Mouse (Mus musculus) macrophage (primary cell): ENCODE results near the gene Exph5. TPM values are rescaled to one million over a fixed set of nuclear protein-coding genes. Genes with fewer than 3 reads are reported as not detected.

Experiments
- H3K27ac ChIP-seq: fragments of 350-480 bp; formaldehyde crosslinking; 2 replicates; pipeline ENCODE4 v1.9.0; 2021
- H3K36me3 ChIP-seq: fragments of 350-480 bp; formaldehyde crosslinking; 2 replicates; pipeline ENCODE4 v1.9.0; 2021; ENCODE audit errors: inconsistent target
- H3K4me3 ChIP-seq: fragments of 350-480 bp; formaldehyde crosslinking; 2 replicates; pipeline ENCODE4 v1.9.0; 2021; ENCODE audit errors: inconsistent target
- H3K79me2 ChIP-seq: fragments of 350-480 bp; formaldehyde crosslinking; 2 replicates; pipeline ENCODE4 v1.9.0; 2021; ENCODE audit errors: inconsistent target
- WGBS: methylation state at CpG from one replicate; pipeline ENCODE4 v1.1.7; 2026; ENCODE audit warnings: inconsistent platforms; ENCODE audit not compliant: missing documents; 5-methylcytosine and 5-hydroxymethylcytosine counted together
- polyA plus RNA-seq: library from polyadenylated mRNA; stranded (reverse); fragments of 250-400 nt; gene quantifications from 3 replicates; pipeline ENCODE4 v1.2.4, GENCODE M21; 2018; ENCODE audit warnings: inconsistent platforms

Gene Exph5
- polyA plus RNA-seq, 1 experiment from 2014 or later, result not detected

GRCm38 (mm10) chr9:53375907-53376306 lies 74.4 kb downstream of the Exph5 start:
- 56% methylated on average over 4 of the region's 4 CpGs for WGBS
- no peak overlapping the region for H3K4me3 ChIP-seq
- H3K27ac ChIP-seq, result no peak overlapping the region
- no peaks in the 10 kb centered on the region for H3K79me2 ChIP-seq
- H3K36me3 ChIP-seq, result no peaks in the 10 kb centered on the region

- H3K36me3 ChIP-seq, result no peaks in the 10 kb centered on the region
- H3K79me2 ChIP-seq, result no peaks in the 10 kb centered on the region
- WGBS, result 93% methylated on average over 13 of the region's 13 CpGs
- H3K27ac ChIP-seq, result no peak overlapping the region
- no peak overlapping the region for H3K4me3 ChIP-seq
Observed at GRCm38 (mm10) chr9:53376820-53377219, 75.3 kb downstream of the Exph5 start.

DNA sequence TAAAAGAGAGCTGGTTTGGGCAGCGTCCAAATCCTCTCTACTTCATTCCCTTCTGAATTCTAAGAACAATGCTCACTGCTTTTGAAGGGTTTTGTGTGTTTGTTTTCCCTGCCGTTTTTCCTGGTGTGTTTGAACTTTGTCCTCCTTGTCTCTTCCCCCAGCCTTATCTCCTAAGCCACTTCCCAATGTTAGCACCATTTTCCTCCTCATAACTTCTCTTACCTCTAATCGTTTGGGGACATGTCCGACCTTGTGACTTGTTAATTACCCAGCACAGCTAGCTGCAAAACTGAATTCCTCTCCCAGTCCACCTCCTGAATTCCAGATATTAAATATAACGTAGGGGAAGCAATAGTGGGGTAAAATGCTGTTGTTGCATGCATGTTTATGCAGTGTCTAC lies 76.1 kb downstream of the Exph5 start:
- H3K36me3 ChIP-seq, result no peaks in the 10 kb centered on the region
- no peak overlapping the region for H3K27ac ChIP-seq
- H3K4me3 ChIP-seq, result no peak overlapping the region
- WGBS, result 78% methylated on average over 5 of the region's 5 CpGs
- H3K79me2 ChIP-seq, result no peaks in the 10 kb centered on the region

DNA sequence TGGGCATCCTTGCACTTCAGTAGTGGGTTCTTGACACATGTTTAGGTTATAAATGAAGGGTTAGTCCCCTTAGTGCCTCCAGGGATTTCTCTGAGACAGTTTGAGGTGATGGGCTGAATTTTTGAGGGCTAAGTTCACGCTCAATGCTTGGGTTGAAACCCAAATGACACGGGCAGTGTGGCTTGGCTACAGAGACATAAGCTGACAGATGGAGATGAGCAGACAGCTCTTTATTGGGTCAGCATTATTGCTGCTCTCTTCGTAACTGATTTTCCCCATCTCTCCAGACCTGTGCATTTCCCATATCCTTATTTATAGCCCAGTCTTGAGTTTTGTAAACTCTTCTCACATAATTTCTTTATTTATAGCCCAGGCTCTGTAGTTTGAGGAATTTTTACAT lies 76.7 kb downstream of the Exph5 start:
- Histone ChIP-seq H3K36me3 (no peaks in the 10 kb centered on the region), H3K79me2 (no peaks in the 10 kb centered on the region), H3K27ac (no peak overlapping the region), H3K4me3 (no peak overlapping the region)
- 88% methylated on average over 3 of the region's 3 CpGs for WGBS

GRCm38 (mm10) chr9:53380595-53380994 lies 79.1 kb downstream of the Exph5 start:
- no peaks in the 10 kb centered on the region for H3K36me3 ChIP-seq
- 78% methylated on average over 2 of the region's 2 CpGs for WGBS

GRCm38 (mm10) chr9:53381113-53381615 lies 79.7 kb downstream of the Exph5 start:
- Histone ChIP-seq H3K79me2 (peaks cover 13% of the 10 kb centered on the region), H3K4me3 (no peak overlapping the region), H3K27ac (no peak overlapping the region), H3K36me3 (no peaks in the 10 kb centered on the region)
- 72% methylated on average over 3 of the region's 5 CpGs for WGBS

More at GRCm38 (mm10) chr9:53380595-53380994, 79.1 kb downstream of the Exph5 start:
- H3K27ac ChIP-seq, result no peak overlapping the region
- peaks cover 7% of the 10 kb centered on the region for H3K79me2 ChIP-seq
- no peak overlapping the region for H3K4me3 ChIP-seq

GRCm38 (mm10) chr9:53383951-53384866 lies 82.7 kb downstream of the Exph5 start, which contains the start of gene Kdelc2:
Kdelc2 (plus strand) TSS chr9:53384025.
- H3K27ac ChIP-seq, result peak within 1 kb of the TSS; percentile 86
- H3K79me2 ChIP-seq, result peaks cover 18% of the 10 kb centered on the region
- under 1% methylated on average over 72 of the region's 75 CpGs for WGBS
- peak within 1 kb of the TSS; percentile 53 for H3K4me3 ChIP-seq
- no peaks in the 10 kb centered on the region for H3K36me3 ChIP-seq

DNA sequence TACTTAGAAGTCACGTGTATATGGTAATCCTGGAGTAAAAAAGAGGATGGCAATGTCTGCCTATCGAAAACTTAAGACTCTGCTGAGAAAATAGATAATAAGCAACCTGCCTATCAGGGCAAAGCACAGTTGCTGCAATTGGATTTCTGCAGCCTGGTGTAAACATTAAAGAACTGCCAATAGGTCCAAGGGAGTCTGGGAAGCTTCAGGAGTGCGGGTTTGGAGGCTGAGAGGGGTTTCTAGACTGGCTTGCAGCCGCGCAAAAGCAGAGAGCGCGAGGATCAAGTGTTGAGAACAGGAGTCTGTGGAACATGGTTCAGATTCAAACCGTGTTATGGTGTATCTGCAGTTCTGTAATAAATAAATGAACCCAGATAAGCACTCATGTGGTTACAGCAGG lies 83.4 kb downstream of the Exph5 start:
- H3K36me3 ChIP-seq, result no peaks in the 10 kb centered on the region
- H3K4me3 ChIP-seq, result peak overlapping the region; percentile 53
- WGBS, result 69% methylated on average over 8 of the region's 8 CpGs
- H3K79me2 ChIP-seq, result peaks cover 18% of the 10 kb centered on the region
- H3K27ac ChIP-seq, result peak overlapping the region; percentile 86

DNA sequence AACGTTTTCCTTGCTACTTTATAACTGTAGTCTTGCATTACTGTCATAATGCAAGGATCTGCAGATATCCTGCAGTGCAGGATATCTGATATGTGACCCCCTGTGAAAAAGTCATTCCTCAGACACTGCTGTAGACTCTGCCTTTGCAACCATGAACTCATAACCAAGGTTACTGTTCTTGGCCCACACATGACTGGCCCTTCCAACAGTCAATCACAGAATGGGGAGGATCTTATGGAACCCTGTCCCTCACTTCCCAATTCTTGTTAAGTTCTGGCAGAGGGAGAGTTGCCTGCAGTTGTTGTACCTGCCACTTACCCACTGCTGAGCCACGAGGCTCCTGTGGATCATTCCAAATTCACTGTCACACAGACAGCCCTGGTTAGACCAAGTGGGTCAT lies 86.0 kb downstream of the Exph5 start:
- 33% methylated on average over 2 of the region's 2 CpGs for WGBS
- no peak overlapping the region for H3K4me3 ChIP-seq
- peaks cover 18% of the 10 kb centered on the region for H3K79me2 ChIP-seq
- no peaks in the 10 kb centered on the region for H3K36me3 ChIP-seq
- peak overlapping the region; percentile 65 for H3K27ac ChIP-seq

GRCm38 (mm10) chr9:53389109-53389508 lies 87.6 kb downstream of the Exph5 start:
- Histone ChIP-seq H3K36me3 (no peaks in the 10 kb centered on the region), H3K27ac (no peak overlapping the region), H3K79me2 (peaks cover 18% of the 10 kb centered on the region), H3K4me3 (no peak overlapping the region)
- 93% methylated on average over 3 of the region's 3 CpGs for WGBS

- H3K4me3 ChIP-seq, result no peak overlapping the region
- no peaks in the 10 kb centered on the region for H3K36me3 ChIP-seq
- no peak overlapping the region for H3K27ac ChIP-seq
- WGBS, result 72% methylated on average over 7 of the region's 7 CpGs
- H3K79me2 ChIP-seq, result peaks cover 15% of the 10 kb centered on the region
Observed at GRCm38 (mm10) chr9:53390136-53390535, 88.7 kb downstream of the Exph5 start.

GRCm38 (mm10) chr9:53397685-53398387 lies 96.4 kb downstream of the Exph5 start:
- 0 out of 2 replicates have a peak, but pooled peaks cover 5% of the 10 kb centered on the region for H3K36me3 ChIP-seq
- no peak overlapping the region for H3K27ac ChIP-seq
- no peaks in the 10 kb centered on the region for H3K79me2 ChIP-seq
- no peak overlapping the region for H3K4me3 ChIP-seq
- WGBS, result 47% methylated on average over 13 of the region's 13 CpGs

DNA sequence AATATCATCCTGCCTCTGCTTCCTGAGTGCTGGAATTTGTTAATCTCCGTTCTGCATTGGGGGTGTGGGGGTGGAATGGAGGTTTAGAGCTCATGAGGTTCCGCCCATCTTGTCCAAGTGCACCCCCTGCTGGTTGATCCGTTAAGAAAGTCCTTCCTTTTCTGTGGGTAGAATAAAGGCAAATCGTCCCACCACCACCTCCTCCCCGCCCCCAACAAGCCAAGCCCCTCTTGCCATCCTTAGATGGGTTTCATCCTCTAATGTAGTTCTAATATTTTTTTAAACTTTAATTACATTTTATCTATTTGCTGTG lies 96.9 kb downstream of the Exph5 start:
- no peak overlapping the region for H3K4me3 ChIP-seq
- H3K36me3 ChIP-seq, result 0 out of 2 replicates have a peak, but pooled peaks cover 5% of the 10 kb centered on the region
- H3K27ac ChIP-seq, result no peak overlapping the region
- 5% methylated on average over 5 of the region's 5 CpGs for WGBS
- no peaks in the 10 kb centered on the region for H3K79me2 ChIP-seq

DNA sequence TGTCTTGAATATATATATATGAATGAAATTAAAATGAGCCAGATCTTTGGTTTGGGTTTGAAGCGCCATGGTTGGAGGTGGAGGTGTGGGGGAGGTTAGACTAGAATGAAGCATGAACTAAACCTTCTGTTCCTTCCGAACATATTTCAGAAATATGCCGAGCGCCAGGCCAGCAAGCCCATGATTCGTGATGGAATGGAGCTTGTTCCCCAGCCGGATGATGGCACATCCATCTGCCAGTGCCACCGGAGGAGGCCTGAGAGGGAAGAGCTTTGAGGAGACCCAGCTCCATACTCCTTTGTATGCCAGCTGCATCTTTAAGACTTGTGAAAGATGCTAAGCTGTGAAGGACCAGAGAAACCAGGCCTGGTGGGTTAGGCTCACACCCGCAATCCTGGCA lies 98.1 kb downstream of the Exph5 start:
- Histone ChIP-seq H3K27ac (no peak overlapping the region), H3K36me3 (0 out of 2 replicates have a peak, but pooled peaks cover 5% of the 10 kb centered on the region), H3K79me2 (no peaks in the 10 kb centered on the region), H3K4me3 (no peak overlapping the region)
- 95% methylated on average over 8 of the region's 8 CpGs for WGBS

GRCm38 (mm10) chr9:53400696-53401095 lies 99.2 kb downstream of the Exph5 start:
- no peak overlapping the region for H3K4me3 ChIP-seq
- no peak overlapping the region for H3K27ac ChIP-seq
- no peaks in the 10 kb centered on the region for H3K79me2 ChIP-seq
- 93% methylated on average over 4 of the region's 4 CpGs for WGBS
- 0 out of 2 replicates have a peak, but pooled peaks cover 5% of the 10 kb centered on the region for H3K36me3 ChIP-seq
